Mouse (Mus musculus) CH12.LX (cell line): ENCODE results near the gene Glipr1l1.
A peak's percentile ranks its signal among the peaks of the same experiment; 100 is the strongest.

Experiments
- CHD2 ChIP-seq: IDR thresholded peaks from 2 replicates; pipeline ENCODE4 v1.6.1; 2011; ENCODE audit warnings: low read length, improper control_type of control experiment
- CTCF ChIP-seq, 2 experiments: IDR thresholded peaks in 1 of 2; conservative IDR thresholded peaks in 1 of 2; 2 replicates each; pipeline ENCODE4 v1.5.1; 2011 to 2012; ENCODE audit warnings: low read depth in 2 of 2, low read length in 2 of 2, improper control_type of control experiment in 1 of 2, inconsistent platforms in 1 of 2, mild to moderate bottlenecking in 1 of 2, moderate library complexity in 1 of 2
- EP300 ChIP-seq: IDR thresholded peaks from 2 replicates; pipeline ENCODE4 v1.6.1; 2011; ENCODE audit warnings: low read length, improper control_type of control experiment
- GABPA ChIP-seq: IDR thresholded peaks from 2 replicates; pipeline ENCODE4 v1.6.1; 2012; ENCODE audit warnings: low read depth, low read length, improper control_type of control experiment, inconsistent platforms; ENCODE audit not compliant: insufficient replicate concordance
- MAFK ChIP-seq: IDR thresholded peaks from 2 replicates; pipeline ENCODE4 v1.6.1; 2011; ENCODE audit warnings: low read length, improper control_type of control experiment; ENCODE audit not compliant: insufficient replicate concordance
- MAX ChIP-seq: IDR thresholded peaks from 2 replicates; pipeline ENCODE4 v1.6.1; 2011; ENCODE audit warnings: low read length, improper control_type of control experiment
- NELFE ChIP-seq: IDR thresholded peaks from 2 replicates; pipeline ENCODE4 v1.6.1; 2011; ENCODE audit warnings: low read depth, low read length, improper control_type of control experiment
- POLR2A ChIP-seq: IDR thresholded peaks from 2 replicates; pipeline ENCODE4 v1.6.1; 2011; ENCODE audit warnings: low read depth, mild to moderate bottlenecking, improper control_type of control experiment, low read length
- SIN3A ChIP-seq: IDR thresholded peaks from 2 replicates; pipeline ENCODE4 v1.6.1; 2012; ENCODE audit warnings: low read length, improper control_type of control experiment, inconsistent platforms
- SMC3 ChIP-seq: IDR thresholded peaks from 2 replicates; pipeline ENCODE4 v1.6.1; 2011; ENCODE audit warnings: low read depth, low read length, improper control_type of control experiment
- TCF12 ChIP-seq: IDR thresholded peaks from 2 replicates; pipeline ENCODE4 v1.6.1; 2014; ENCODE audit warnings: low read depth, mild to moderate bottlenecking, inconsistent platforms, low read length, improper control_type of control experiment
- UBTF ChIP-seq: IDR thresholded peaks from 2 replicates; pipeline ENCODE4 v1.6.1; 2012; ENCODE audit warnings: low read depth, mild to moderate bottlenecking, inconsistent platforms, low read length, improper control_type of control experiment, moderate library complexity

DNA sequence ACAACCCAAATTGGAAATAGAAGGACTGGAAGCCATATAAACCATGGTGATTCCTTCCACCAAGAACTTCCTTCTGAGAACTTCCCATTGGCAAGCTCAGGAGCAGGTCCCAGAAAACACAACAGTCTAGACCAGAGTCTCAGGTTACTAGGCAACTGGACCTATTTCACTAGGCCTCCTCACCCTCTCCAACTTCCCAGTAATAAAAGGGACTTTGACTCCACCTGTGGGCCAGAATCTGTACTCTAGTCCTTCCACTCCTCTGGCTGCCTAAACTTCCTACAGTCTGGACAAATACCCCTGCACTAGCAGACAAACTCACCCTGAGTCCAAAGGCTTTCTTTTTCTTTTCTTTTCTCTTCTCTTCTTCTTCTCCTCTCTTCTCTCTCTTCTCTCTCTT is 8.8 kb upstream of the Glipr1l1 start:
- TF ChIP-seq CHD2 (no peak), MAX (no peak), MAFK (no peak), EP300 (no peak), CTCF (conservative IDR thresholded peaks at IDR 0.05 in 1 of 2, IDR thresholded peaks at IDR 0.05 in 1 of 2; ENCODE audit: low read depth in 2 of 2, low read length in 2 of 2) (peak in 1 of 2 experiments; percentile 66; a peak in 2 of 4 replicates), SIN3A (no peak), TCF12 (no peak), SMC3 (peak; percentile 77), POLR2A (no peak), NELFE (no peak), GABPA (no peak), UBTF (no peak)
